Mouse (Mus musculus) kidney, postnatal 4 days (tissue): ENCODE measurements around the gene Optn.
A peak's percentile ranks its signal among the peaks of the same experiment; 100 is the strongest.
"Not testable (repeated sequence)": the region's sequence is repeated elsewhere in the genome, so short reads cannot be mapped to it uniquely, and the experiment has no call there.

Experiments used
- DNase-seq, 2 experiments: peaks; one replicate each; pipeline ENCODE4 v3.0.0; 2021; ENCODE audit warnings: mixed read lengths in 2 of 2

Optn gene

DNA sequence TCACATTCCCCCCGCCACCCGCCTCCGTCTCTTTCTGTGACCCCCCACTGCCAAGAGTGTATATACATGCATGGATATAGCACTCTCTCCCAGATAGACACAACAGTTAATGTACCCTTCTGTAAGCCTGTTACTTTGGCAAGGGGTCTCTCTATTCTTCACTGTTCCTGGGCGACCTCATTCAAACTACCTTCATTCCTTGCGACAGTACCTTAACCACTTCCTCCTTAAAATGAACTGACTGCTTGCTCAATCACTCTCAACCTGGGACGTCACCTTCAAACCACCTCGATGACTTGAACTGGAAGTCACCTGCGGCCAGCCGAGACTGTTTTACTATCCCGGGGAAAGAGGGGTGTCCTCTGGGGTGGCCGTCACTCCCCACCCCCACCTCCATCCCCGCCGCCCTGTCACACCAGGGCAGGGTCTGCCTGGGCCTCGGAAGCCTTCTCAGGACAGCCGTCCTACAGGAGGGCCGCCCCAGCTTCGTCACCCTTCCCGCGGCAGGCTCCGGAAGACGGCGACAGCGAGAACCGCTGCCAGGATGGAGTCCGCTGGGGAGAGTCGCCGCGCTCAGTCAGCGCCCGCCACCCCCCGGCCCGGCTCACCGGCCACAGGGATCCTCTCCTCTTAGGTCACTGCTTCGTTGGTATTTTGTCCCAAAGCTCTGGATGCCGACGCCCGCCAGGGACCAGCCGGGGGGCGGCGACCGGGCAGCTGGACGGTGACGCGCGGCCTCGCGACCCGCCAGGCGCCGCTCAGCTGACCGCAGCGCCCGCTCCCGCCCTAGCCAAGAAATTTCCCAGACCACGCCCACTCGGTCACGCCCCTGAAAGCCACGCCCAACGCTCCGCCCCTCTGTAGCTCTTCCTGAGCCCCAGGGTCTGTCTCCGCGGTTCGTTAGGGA is at the start of gene Optn:
TSS of gene Optn (minus strand) at position 753 of the 907 bp plus-strand sequence.
- peak; percentile 94 to 95 for DNase-seq

DNA sequence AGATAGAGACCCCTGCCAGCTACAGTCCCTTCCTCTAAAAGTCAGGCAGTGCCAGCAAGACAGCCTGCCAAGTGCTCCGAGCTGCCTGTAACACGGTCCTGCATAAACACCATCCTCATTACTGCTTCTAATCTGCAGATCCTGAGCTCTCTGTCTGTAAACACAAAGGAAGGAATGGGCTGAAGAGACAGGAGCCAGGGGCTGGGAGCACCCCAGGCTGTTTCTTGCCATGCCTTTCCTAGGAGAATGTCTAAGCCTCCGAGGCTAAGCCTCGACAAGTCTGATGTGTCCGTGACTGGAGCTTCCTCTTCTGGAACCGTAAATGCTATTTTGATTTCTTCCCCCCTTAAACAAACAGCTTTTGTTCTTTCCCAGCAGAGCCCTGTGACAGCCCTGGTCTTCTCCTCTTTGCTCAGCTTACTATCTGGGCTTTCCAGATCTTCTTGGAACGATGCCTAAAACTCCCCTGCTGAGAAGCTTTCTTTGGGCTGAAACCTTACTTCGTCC is 49.0 kb upstream of the Optn start:
- no peak for DNase-seq

DNA sequence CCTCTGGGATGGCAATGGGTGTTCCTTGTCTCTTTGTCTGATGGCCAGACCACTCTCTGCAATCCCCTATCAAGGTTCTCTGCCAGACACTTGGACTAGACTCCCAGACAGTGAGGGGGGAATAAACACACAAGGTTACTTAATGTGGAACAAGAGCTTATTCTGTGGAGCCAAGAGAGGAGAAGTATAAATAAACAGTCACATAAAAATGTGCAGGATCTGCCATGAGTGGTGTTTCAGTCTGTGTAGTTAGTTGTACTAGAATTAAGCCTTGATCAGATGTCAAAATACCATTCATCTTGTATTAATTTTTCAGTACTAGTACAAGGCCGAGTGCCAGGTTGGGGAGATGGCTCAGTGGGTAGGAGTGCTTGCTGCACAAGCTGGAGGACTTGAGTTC is 39.0 kb upstream of the Optn start:
- DNase-seq: no peak

DNA sequence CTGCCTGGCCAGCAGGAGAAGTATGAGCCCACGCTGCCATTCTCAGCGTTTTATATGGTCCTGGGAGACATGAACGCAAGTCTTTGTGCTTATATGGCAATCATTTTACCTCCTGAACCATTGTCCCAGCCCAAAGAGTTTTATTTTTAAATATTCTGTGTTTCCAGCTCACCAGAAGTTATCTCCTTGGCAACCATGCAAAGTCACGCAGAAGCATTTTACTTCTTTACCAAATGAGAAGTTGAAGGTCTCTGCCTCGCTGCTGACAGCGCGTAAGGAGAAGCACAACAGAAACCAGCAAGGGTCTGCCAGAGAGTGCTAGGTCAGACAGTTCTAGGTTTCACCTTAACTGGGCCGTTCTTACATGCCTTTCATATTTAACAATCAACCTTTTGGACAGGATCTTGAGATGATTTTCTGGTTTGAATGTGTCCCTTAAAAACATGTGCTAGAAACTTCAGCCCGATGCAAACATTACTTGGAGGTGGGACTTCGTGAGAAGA is 37.9 kb upstream of the Optn start:
- DNase-seq: no peak

DNA sequence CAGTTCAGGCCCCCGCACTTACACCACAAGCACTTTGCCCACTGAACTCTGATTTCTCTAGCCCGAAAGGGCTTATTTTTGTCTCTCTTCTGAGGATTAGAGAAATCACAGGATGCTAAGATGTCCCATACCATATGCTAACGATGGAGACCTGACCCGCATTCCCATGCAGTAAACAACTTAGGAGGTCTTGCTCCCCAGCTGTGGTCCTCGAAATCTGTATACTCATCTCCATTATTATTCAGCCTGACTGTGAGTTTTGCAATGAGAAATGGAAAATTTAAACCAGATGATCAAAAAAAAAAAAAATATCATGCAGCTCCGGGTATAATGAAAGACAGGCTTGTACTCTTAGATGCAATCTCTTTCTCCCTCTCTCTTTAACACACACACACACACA is 35.3 kb upstream of the Optn start:
- no peak for DNase-seq

DNA sequence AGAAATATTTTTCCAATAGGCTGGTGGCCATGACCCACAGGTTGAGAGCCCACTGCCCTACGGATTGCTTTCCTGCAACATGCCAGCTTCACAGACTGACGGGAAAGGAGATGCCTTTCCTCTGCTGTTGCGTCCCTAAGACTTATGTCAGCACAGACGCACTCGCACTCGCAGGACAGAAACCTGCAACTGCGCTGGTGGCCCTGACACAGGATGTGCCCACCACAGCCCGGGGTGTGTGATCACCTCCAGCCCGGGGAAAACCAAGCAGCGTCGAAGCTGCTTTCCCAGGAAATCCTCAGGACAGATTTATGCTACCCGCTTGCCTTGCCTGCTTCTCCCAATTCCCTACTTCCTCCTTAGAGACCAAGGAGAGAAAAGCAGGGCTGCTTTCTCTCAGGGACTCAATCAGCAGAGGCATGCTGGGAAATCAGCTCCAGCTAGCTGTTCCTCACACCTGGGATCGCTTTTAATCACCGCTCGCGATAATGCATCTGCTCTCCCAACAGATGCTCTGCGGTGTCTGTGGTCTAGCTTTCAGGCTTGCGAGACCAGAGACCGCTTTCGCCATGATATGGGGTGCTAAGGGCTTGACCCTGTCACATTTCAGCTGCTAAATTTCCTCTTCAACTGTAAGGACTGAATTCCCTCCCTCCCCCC is 34.1 kb upstream of the Optn start:
- peak; percentile 28 to 45 for DNase-seq

DNA sequence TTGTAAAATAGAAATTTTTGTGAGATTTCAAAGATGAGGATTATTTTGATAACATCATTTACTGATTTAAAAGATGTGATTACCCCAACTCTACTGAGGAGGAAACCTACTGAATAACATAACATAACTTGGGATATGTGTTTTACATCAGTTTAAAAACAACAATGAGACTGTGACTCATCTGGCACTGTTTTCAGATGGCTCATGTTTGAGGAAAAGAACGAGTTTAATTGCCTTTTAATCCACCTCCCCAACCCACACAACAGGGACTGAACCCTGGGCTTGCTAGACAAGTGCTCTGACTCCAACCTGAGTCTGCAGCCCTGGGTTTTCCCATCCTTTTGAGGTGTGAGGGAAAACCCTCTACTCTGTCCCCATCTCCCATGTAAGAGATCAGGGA is 31.5 kb upstream of the Optn start:
- DNase-seq: no peak

DNA sequence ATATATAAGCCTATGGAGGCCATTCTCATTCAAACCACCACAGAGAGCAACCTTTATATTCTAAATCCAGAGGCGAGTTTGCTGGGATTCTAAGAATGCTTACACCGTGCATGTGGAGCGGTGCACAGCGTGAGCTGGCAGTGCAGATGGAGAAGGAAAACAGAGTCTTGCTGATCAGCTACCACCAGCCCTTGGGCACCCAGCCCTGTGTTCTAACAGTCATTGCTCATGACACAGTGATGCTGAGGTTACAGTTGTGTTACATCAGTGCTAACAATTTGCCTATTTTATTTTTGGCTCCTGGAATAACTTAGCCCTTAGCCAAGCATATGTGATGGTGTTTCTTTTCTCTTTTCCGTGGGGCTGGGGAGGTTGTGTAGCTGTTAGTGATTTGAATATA is 31.0 kb upstream of the Optn start:
- no peak for DNase-seq

DNA sequence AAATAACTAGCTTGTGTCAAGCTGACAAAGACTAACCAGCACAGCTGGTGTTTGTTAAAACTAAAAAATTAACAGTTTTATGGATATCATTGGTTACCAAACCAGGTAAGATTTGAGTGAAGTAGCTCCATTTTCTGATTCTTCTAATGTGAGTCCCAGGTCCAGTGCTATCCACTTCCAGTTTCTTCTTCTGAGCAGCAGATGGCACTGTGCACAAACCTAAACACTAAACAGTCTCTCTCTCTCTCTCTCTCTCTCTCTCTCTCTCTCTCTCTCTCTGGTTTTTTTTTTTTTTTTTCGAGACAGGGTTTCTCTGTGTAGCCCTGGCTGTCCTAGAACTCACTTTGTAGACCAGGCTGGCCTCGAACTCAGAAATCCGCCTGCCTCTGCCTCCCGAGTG is 26.5 kb upstream of the Optn start:
- DNase-seq: peak; percentile 20 to 47

DNA sequence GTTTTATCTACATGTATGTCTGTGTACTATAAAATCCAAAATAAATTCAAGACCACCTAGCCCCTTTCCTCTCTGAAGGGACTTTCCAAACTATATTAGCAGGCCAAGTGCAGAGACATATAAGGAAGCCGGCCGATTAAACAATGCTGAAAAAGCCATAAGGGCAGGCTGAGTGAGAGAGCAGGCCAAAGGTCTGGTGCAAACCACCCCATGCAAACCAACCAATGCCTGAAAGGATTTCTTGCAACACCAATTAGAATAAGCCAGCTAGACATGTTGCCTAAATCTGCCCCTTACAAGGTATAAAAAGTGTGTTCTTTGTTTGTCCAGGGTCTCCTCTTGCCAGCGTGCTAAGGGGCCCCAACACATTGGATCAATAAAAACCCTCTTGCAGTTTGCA is 23.8 kb upstream of the Optn start:
- no peak for DNase-seq

DNA sequence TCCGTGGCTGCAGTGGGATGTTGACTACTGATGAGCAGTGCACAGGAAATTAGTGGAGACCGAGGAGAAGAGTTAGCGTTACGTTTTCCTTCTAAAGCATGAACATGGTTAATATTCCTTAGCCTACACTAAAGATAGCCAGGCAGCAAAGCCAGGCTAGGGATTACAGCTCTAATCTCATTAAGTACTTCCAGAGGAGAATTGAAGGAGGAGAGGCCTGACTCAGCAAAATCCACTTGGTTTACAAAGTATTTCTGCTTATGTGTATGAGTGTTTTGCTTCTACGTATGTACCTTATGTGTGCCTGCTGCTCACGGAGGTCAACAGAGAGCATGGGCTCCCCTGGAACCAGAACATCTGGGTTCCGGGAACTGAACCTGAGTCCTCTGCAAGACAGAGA is 19.9 kb upstream of the Optn start:
- no peak for DNase-seq

DNA sequence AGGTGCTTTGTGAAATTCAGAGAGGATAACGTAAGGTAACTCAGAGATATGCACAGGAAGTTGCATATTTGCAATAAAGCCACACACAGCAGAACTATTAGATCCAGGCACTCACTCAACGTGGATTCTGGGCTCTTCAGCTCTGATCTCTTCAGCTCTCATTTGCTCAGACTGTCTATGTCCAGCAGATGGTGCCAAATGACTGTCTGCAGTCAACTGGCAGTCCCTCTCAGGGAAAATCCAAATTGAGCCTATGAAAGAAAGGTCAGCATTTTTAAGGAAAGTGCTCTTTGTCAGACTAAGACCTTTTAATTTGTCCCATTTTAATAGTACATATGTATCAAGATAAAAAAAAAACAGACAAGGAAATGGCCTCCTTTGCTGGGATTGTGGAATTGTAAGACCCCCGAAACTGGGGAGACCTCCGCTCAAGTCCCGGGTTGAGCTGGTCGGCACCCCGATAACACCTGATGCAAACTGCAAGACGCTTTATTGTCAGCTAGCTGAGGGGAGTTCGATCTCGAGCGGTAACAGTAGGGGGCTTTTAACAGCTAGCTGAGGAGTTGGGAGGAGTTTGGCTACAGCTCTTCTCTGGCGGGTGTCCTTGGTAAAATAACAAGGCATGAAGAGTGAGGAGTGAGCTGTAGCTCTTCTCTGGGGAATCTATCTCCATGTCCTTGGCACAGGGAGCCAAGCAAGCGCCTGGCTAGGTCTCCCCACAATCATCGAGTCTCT is 16.4 kb upstream of the Optn start:
- peak; percentile 62 to 75 for DNase-seq

DNA sequence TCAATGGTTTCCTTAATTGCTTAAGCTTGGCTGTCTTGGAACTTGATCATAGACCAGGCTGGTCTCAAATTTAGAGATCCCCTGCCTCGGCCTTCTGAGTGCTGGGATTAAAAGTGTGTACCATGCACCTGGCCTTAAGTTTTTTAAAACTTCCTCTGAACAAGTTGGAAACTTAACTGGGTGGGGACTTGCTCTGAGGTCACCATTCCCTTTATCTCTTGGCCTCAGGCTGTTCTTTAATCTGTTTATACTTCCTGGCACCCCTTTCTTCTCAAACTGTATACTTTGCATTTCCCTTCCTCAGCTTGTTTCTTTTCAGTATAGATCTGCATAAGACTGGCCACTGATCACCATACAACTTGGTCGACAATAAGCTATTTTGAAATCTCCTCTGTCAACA is 14.1 kb upstream of the Optn start:
- no peak for DNase-seq

DNA sequence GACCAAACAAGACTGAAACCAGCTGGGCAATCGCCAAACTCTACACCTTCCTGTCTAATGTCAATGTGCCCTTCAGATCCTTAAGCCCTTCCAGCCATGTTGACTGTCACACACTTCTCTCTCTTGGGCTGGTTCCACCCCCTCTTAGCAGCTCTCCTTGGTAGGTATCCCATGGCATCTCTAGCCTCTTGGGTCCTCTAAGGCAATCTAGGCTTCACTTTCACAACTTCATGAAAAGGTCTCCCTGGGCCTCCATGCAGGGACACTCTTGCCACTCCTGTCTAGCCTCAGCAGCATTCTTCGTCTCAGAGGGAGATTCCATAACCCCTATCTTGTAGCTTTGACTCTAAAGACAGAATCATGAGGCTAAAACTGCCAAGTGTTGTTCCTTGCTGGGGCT is 13.6 kb upstream of the Optn start:
- DNase-seq: no peak

DNA sequence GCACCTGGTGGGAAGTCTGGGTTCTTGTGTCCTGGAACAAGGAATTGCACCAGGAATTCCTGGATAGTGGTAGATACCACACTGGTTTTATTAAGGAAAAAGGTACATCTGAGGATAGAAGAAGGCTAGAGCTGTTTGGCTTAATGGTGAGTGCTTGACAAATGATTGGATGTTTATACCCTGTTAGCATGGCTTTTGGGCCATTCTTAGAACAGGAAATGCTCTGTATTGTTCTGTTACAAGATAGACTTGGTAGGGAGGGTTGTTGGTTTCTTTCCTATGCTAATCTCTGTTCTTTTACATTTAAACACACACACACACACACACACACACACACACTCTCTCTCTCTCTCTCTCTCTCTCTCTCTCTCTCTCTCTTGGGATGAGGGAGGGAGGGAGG is 12.0 kb upstream of the Optn start:
- no peak for DNase-seq

DNA sequence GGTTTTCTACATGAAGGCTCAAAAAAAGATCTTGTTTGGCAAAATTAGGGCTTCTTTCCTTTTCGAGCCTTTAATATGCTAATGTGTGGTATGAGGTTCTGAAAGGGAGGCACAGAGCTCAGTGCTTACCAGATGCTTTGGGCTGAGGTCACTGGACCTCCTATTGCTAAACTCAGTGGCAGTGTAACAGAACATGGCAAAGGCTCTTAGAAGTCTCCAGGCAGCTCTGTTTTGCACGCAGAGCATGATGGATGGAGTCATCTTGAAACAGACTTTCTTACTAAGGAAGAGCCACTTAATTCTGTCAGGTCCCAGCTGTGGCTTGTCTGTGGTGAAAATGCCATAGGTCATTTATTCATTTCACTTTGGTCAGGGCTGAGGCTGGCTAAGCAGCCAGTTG is 11.6 kb upstream of the Optn start:
- DNase-seq: no peak

DNA sequence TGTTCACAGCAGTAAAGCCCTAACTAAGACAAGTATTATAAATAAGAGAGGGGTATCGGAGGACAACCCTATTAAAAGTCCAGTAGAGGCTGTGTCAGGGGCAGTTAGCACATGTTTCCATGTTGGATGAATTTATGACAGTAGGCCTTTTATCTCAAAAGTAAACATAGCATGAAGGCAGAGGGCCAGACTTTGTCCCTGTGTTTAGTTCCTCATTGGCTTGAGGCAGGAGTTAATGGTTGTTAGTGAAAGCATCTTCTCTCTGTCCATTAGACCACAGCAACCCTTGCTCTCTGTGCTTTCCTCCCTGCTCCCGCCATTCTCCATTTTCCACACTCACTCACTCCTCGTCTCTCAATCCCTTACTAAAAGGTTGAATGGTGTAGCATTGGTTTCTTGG is 9.9 kb upstream of the Optn start:
- no peak for DNase-seq

DNA sequence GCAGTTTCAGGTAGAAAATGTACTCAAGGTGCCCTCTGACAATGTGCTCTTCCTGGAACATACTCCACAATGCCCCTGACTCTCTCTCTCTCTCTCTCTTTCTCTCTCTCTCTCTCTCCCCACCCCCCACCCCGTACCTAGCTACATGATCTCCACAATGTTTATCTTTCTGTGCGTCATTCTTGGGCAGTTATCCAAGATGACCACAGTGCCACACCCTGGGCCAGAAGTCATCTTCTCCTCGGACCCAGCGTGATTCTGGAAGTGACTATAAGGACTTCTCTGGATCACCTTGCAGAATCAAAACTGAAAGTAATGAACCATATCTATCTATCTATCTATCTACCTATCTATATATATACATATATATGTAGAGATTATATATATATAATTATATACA is 4.1 kb upstream of the Optn start:
- DNase-seq: no peak

DNA sequence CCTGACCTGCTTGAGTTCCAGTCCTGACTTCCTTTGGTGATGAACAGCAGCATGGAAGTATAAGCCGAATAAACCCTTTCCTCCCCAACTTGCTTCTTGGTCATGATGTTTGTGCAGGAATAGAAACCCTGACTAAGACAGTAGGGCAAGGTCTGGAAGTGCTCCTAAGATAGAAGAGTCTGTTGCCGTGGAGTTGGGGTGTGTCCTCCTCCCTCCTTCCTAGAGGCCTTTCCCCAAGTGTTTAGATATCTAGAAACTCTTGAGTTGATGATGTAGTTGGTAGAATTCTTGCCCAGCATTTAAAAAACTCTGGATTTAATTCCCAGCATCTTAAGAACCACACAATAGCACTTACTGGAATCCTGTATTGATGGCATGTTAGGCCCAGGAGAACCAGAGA is 3.4 kb upstream of the Optn start:
- not testable (repeated sequence) for DNase-seq

DNA sequence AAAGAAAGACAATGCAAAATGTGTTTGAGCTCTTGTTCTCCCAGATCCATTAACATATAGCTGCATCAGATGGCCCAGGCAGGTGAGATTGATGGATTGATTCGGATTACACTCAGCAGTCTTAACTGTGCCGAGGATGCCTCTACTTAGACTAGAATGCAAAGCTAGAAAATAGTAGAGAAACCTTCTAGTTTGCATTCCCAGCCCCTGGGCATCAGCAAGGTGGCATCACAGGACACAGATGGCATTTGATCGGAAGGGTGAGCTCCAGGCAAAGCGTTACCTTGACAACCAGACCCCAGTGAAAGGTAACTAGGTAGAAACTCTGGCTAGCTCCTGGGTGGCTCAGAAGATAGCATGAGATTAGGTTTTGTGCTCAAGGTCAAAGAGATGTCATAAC is 396 bp upstream of the Optn start:
- DNase-seq: no peak

DNA sequence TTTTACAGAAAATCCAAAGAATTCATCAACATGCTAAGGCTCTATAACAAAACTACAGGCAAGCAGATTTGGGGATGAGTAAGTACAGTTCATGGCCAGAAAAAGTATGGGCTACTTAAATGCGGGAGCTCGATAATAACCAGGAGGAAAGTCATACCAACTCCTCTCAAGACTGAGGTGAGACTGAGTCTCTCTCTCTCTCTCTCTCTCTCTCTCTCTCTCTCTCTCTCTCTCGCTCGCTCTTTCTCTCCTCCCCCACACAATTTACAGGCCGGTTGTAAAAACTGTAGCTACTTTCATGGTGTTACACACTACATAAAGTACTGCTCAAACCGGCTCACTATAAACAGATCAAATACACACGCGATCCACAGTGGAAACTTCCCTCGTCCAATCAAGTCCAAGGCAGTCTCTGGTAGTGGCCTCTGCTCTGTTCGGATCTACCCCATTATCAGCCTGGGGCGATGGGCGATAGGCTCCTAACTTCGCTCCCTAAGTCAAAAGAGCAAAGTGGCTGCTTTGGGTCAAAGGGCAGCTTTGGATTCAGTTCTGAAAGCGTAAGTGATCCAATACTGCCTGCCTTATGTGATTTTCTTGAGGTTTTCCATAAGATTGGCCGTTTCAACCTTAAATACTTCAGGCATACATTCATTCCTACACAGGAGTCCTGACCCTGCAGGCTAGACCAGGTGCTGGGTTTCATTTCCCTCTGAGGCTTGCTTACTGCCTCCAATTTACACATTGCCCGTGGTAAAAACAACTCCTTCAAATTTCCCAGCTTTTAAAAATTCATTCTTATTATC is 1.2 kb downstream of the Optn start:
- DNase-seq: no peak

DNA sequence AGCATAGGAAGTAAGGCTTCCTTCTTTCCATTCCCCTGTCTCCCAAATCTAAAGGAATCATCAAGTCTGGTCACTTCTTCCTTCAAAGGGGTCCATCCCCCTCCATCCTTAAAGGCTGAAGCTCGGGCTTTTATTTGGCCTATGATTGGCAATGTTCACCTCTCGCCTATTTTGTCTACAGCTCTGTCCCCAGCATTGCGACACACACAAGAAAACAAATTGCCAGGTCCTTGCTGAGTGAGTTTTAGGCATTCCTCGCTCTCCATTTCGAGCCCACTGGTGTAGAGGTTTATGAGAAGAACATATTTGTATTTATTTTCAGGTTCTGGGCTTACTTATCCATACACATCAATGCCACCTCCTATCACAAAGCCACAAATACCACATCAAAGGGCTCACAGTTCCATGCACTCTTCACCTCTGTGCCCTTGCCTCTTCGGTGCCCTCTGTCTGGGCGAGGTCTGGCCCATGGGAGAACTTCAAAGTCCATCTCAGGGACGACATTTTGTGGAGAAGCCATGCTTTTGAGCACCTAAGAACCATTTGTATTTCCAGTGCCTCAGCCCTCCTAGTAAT is 2.6 kb downstream of the Optn start:
- no peak for DNase-seq
